Mouse (Mus musculus) liver, embryonic 13.5 days (tissue): ENCODE data around the gene Wdr48. TPM values are rescaled to one million over a fixed set of nuclear protein-coding genes. Genes with fewer than 3 reads are reported as not detected.

Experiments used
- ATAC-seq: fragments of 200-750 bp; cut with Nextera tagmentation; 2 replicates; pipeline ENCODE4 v1.8.0; 2017; ENCODE audit warnings: low read depth, mild to moderate bottlenecking, moderate number of reproducible peaks, moderate library complexity
- DNase-seq: peaks from one replicate; pipeline ENCODE4 v3.0.0; 2022
- H3K27ac ChIP-seq: fragments of 300-500 bp; sonication (generic); 2 replicates; pipeline ENCODE4 v1.5.1; 2015; ENCODE audit warnings: moderate library complexity, mild to moderate bottlenecking, inconsistent platforms
- H3K27me3 ChIP-seq: fragments of 300-500 bp; sonication (generic); 2 replicates; pipeline ENCODE4 v1.6.1; 2015; ENCODE audit warnings: mild to moderate bottlenecking, inconsistent platforms
- H3K36me3 ChIP-seq: fragments of 300-500 bp; sonication (generic); 2 replicates; pipeline ENCODE4 v1.6.1; 2015; ENCODE audit warnings: mild to moderate bottlenecking, inconsistent platforms
- H3K4me1 ChIP-seq: fragments of 300-500 bp; sonication (generic); replicated peaks from 2 replicates; pipeline ENCODE4 v1.6.1; 2015; ENCODE audit warnings: inconsistent platforms
- H3K4me2 ChIP-seq: fragments of 300-500 bp; sonication (generic); 2 replicates; pipeline ENCODE4 v1.6.1; 2015; ENCODE audit warnings: inconsistent platforms, mild to moderate bottlenecking, moderate library complexity
- H3K4me3 ChIP-seq: fragments of 300-500 bp; sonication (generic); replicated peaks from 2 replicates; pipeline ENCODE4 v1.5.1; 2015; ENCODE audit warnings: mild to moderate bottlenecking, inconsistent platforms
- H3K9ac ChIP-seq: fragments of 300-500 bp; sonication (generic); 2 replicates; pipeline ENCODE4 v1.6.1; 2015; ENCODE audit warnings: mild to moderate bottlenecking, inconsistent platforms
- H3K9me3 ChIP-seq: fragments of 300-500 bp; sonication (generic); replicated peaks from 2 replicates; pipeline ENCODE4 v1.6.1; 2016; ENCODE audit warnings: inconsistent platforms
- WGBS: fragments of 180-500 bp; shearing (Covaris S2); methylation state at CpG from one replicate; pipeline ENCODE4 v1.1.7; 2015; ENCODE audit not compliant: insufficient replicate concordance; 5-methylcytosine and 5-hydroxymethylcytosine counted together
- polyA plus RNA-seq: library from polyadenylated mRNA; unstranded; fragments of >200 nt; fragmentation: Nextera tagmentation; extraction: Ambion mirVana; gene quantifications from 2 replicates; pipeline ENCODE4 v1.2.1, GENCODE M21; 2015

Wdr48 gene
- polyA plus RNA-seq, 1 experiment from 2014 or later, result 22.8 TPM

DNA sequence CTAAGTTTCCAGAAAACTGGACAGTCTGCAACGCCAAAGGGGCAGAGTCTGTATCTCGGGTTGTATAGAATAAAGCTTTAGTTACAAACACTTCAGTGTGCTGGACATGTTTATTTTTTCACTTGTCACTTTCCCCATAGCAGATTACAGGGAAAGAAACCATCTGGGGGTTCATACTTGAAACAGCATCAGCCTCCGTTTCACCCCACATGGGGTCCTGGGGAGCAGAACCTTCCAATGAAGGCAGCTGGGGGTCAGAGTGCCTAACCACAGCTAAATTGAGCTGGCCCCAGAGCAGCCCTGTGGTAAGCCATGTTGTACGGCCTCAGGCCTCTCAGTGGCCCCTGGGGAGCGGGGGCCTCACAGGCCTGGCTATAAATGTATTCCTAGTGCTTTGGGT lies 31.8 kb downstream of the Wdr48 start:
- Histone ChIP-seq H3K27ac (no peak overlapping the region), H3K4me1 (peaks cover 4% of the 10 kb centered on the region; the same call in 1 of the 2 replicates), H3K9ac (no peak overlapping the region), H3K9me3 (no peaks in the 10 kb centered on the region), H3K4me3 (no peak overlapping the region), H3K27me3 (no peaks in the 10 kb centered on the region), H3K4me2 (no peak overlapping the region), H3K36me3 (peaks cover 88% of the 10 kb centered on the region)
- WGBS, result 75% methylated on average over 5 of the region's 5 CpGs
- DNase-seq (no peak), ATAC-seq (no peak)

DNA sequence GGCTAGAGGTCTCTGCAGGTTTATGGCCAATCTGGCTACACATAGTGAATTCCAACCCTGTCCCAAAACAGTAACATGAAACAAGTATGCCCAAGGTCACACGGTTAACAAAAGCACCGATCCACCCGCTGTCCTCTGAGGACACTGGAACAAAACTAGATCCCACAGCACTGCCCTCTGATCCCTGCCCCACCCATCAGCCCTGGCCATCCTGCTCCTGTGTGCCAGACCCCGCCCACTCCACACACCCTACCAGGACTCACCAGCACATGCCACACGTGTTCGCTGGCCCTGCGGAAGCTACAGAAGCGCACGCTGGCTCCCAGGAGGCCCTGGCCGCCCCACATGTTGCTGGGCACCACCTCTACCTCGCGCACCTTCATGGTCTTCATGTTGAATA lies 37.7 kb downstream of the Wdr48 start:
- Histone ChIP-seq H3K36me3 (peaks cover 63% of the 10 kb centered on the region), H3K4me2 (no peak overlapping the region), H3K4me1 (peaks cover 38% of the 10 kb centered on the region), H3K4me3 (no peak overlapping the region), H3K27me3 (no peaks in the 10 kb centered on the region), H3K9me3 (no peaks in the 10 kb centered on the region), H3K9ac (no peak overlapping the region), H3K27ac (no peak overlapping the region)
- no peak for ATAC-seq
- no peak for DNase-seq
- WGBS, result 78% methylated on average over 12 of the region's 12 CpGs

DNA sequence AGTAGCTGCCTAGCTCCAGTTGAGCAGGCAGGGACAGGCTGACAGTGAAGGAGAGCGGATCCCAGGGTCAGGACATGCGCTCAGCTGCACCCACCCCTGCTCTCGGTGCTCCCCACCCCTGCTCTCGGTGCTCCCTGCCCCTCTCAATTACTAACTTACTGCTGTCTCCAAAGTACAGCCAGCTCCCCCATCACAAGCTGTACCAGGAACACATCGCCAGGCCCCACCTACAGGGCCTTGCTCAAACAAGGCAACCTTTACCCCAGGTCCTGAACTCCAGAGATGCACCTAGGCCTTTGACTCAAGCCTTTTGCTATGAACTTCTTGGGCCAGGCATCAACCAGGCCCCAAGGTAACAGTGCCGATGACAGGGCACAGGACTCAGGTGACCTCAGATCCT lies 39.0 kb downstream of the Wdr48 start:
- DNase-seq (no peak), ATAC-seq (no peak)
- H3K9me3 ChIP-seq, result no peaks in the 10 kb centered on the region
- H3K36me3 ChIP-seq, result peaks cover 50% of the 10 kb centered on the region
- no peak overlapping the region for H3K4me2 ChIP-seq
- 77% methylated on average over 6 of the region's 6 CpGs for WGBS
- no peak overlapping the region for H3K9ac ChIP-seq
- H3K27me3 ChIP-seq, result no peaks in the 10 kb centered on the region
- H3K27ac ChIP-seq, result peak overlapping the region; percentile 45; the same call in 1 of the 2 replicates
- H3K4me3 ChIP-seq, result no peak overlapping the region
- H3K4me1 ChIP-seq, result peaks cover 43% of the 10 kb centered on the region

DNA sequence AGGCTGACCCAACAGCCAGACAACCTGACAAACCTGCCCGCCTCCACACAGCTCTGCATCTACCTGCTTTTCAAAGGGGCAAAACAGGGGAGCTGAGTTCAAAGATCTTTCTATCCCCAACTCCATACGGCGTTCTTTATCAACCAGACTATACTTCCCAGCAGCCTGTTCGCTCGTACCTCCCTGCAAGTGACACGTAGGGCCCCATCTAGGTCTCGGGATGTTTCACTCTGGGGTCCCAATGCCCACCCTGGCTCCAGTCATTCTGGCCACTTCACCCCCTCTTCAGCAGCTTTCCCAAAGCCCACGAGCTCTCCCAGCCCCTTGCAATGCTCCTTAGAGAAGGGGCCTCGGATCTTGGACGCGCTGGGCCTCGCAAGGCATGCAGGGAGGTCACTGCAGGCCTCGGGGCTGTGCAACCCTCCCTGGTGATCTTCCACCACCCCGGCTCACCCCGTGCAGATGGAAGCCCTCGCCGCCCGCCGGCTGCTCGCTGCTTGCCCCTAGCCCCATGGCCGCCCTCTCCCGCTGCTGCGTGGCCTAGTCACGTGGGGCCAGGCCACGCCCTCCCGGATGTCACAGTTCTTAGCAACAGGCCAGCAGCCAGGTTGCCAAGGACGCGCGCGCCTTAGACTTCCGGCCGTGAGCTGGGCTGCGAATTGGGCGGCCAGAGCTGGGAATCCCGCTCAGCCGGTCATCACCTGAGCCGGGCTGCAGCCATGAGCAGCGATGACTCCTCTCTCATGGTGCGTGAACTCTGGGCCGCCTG lies 42.5 kb downstream of the Wdr48 start, which contains the start of the genes Gorasp1 and Ttc21a:
Gene Gorasp1, minus strand, starts transcription at position 561 of the 769 bp plus-strand sequence.
Gene Ttc21a, plus strand, starts transcription at position 602 of the 769 bp plus-strand sequence.
- 4% methylated on average over 40 of the region's 40 CpGs for WGBS
- H3K4me3 ChIP-seq, result peak within 1 kb of the TSS; percentile 77
- peak within 1 kb of the TSS; percentile 79 for H3K9ac ChIP-seq
- no peaks in the 10 kb centered on the region; the same call in 1 of the 2 replicates for H3K27me3 ChIP-seq
- peak within 1 kb of the TSS; percentile 74 for H3K27ac ChIP-seq
- H3K36me3 ChIP-seq, result peaks cover 15% of the 10 kb centered on the region
- H3K9me3 ChIP-seq, result no peaks in the 10 kb centered on the region
- H3K4me2 ChIP-seq, result peak within 1 kb of the TSS; percentile 87
- ATAC-seq (peak; percentile 90), DNase-seq (peak; percentile 85)
- H3K4me1 ChIP-seq, result peaks cover 43% of the 10 kb centered on the region

DNA sequence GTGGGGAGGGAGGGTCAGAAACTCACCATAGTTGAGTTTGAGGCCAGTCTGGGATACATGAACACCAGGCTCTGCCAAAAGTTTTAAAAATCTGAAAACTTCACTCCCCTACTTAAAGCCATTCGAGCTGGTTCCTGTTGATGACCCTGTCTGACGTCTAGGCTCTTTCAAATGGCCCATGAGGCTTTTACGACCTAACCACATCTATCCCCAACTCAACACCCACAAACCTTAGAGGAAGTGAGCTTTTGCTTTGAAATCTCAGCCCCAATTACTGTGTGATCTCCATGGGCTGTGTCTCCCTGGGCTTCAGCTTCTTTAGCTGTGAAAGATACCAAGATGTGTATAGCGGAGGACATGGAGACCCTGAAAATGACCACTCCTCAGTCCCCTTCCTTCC lies 43.8 kb downstream of the Wdr48 start:
- Histone ChIP-seq H3K4me1 (peaks cover 32% of the 10 kb centered on the region), H3K9ac (no peak overlapping the region), H3K4me3 (no peak overlapping the region), H3K27ac (no peak overlapping the region), H3K4me2 (no peak overlapping the region), H3K36me3 (peaks cover 7% of the 10 kb centered on the region), H3K9me3 (no peaks in the 10 kb centered on the region), H3K27me3 (no peaks in the 10 kb centered on the region; the same call in 1 of the 2 replicates)
- DNase-seq, result no peak
- 37% methylated on average over 4 of the region's 4 CpGs for WGBS
- no peak for ATAC-seq

DNA sequence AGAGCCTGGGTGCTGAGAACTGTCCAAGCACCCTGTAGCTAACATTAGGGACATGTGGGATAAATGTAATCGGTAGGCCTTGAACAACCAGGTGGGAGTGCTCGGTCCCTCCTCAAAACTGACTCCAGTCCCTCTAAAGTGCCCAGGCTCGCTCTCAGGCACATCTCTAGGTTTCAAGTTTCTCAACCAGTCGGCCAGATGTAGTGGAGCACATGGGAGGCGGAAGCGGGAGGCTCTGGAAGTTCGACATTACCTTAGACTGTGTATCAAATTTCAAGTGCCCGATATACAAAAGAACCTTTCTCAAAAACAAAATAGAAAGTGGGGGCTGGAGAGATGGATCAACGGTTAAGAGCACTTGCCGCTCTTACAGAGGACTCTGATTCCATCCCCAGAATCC lies 45.0 kb downstream of the Wdr48 start:
- Histone ChIP-seq H3K4me2 (no peak overlapping the region), H3K9me3 (no peaks in the 10 kb centered on the region), H3K9ac (no peak overlapping the region), H3K4me3 (no peak overlapping the region), H3K27ac (no peak overlapping the region), H3K27me3 (no peaks in the 10 kb centered on the region; the same call in 1 of the 2 replicates), H3K36me3 (peaks cover 7% of the 10 kb centered on the region), H3K4me1 (peaks cover 25% of the 10 kb centered on the region)
- no peak for DNase-seq
- ATAC-seq, result no peak
- WGBS, result 76% methylated on average over 10 of the region's 10 CpGs

DNA sequence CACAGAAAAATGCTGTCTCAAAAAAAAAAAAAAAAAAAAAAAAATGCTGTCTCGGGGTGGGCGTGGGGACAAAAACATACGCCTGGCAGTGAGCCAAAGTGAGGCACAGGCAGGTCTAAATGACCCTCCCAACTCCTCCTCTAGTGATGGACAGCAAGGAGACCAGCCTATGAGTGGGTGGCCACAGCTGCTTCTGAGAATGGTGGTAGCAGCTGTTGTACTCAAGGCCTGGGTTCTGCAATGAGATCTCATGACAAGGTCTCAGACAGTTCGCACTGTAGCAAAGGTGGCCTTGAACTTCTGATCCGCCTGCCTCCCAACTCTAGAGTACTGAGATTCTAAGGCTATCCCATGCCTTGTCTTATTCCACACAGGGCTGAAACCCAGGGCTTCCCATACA lies 46.7 kb downstream of the Wdr48 start:
- Histone ChIP-seq H3K36me3 (no peaks in the 10 kb centered on the region), H3K27ac (no peak overlapping the region), H3K27me3 (no peaks in the 10 kb centered on the region; the same call in 1 of the 2 replicates), H3K4me2 (no peak overlapping the region), H3K4me3 (no peak overlapping the region), H3K9me3 (no peaks in the 10 kb centered on the region), H3K4me1 (peaks cover 13% of the 10 kb centered on the region), H3K9ac (no peak overlapping the region)
- 69% methylated on average over 5 of the region's 5 CpGs for WGBS
- ATAC-seq (no peak), DNase-seq (no peak)

DNA sequence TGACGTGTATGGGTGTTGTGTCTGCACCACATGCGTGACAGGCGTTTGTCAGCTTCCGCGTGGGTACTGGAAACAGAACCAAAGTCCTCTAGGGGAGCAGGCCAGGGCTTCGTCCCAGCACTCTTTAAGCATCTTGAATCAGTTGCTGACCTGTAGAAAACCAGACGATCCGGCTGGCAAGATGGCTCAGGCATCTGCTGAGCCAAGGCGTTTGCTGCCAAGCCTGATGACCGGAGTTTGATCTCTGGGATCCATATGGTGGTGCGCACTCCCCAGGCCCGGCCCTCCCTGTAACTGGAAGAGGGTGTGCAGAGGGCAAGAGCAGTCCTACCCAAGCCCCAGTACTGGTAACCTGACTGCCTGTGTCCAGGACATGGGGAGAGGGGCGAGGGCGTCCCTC lies 47.2 kb downstream of the Wdr48 start:
- no peak for ATAC-seq
- WGBS, result 78% methylated on average over 14 of the region's 14 CpGs
- H3K36me3 ChIP-seq, result no peaks in the 10 kb centered on the region
- H3K9ac ChIP-seq, result no peak overlapping the region
- DNase-seq, result no peak
- no peak overlapping the region for H3K4me3 ChIP-seq
- no peak overlapping the region for H3K4me2 ChIP-seq
- no peak overlapping the region for H3K27ac ChIP-seq
- H3K9me3 ChIP-seq, result no peaks in the 10 kb centered on the region
- no peaks in the 10 kb centered on the region; the same call in 1 of the 2 replicates for H3K27me3 ChIP-seq
- peaks cover 8% of the 10 kb centered on the region for H3K4me1 ChIP-seq

DNA sequence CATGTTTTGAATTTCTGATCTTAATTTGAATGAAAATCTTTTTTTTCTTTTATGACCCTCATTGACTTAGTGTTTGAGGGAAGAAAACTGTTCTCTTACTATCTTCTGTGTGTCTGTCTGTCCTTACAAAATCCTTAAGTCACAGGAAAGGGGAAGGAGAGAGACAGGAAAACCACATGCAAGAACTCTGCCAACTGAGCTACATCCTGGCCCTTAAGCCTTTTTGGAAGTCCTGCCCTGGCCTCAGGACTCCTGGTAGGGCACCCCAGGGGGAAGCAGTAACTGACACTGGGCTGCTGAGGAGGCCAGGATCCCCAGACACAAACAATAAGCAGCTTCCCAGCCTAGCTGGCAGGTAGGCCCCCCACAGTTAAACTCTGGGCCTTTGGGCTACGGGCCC lies 48.6 kb downstream of the Wdr48 start:
- ATAC-seq, result no peak
- no peak for DNase-seq
- H3K27ac ChIP-seq, result no peak overlapping the region; the same call in 1 of the 2 replicates
- no peak overlapping the region for H3K9ac ChIP-seq
- H3K4me3 ChIP-seq, result no peak overlapping the region
- no peaks in the 10 kb centered on the region for H3K36me3 ChIP-seq
- no peaks in the 10 kb centered on the region for H3K9me3 ChIP-seq
- H3K27me3 ChIP-seq, result no peaks in the 10 kb centered on the region; the same call in 1 of the 2 replicates
- no peak overlapping the region for H3K4me2 ChIP-seq
- H3K4me1 ChIP-seq, result no peaks in the 10 kb centered on the region
- 58% methylated on average over 1 of the region's 1 CpGs for WGBS

DNA sequence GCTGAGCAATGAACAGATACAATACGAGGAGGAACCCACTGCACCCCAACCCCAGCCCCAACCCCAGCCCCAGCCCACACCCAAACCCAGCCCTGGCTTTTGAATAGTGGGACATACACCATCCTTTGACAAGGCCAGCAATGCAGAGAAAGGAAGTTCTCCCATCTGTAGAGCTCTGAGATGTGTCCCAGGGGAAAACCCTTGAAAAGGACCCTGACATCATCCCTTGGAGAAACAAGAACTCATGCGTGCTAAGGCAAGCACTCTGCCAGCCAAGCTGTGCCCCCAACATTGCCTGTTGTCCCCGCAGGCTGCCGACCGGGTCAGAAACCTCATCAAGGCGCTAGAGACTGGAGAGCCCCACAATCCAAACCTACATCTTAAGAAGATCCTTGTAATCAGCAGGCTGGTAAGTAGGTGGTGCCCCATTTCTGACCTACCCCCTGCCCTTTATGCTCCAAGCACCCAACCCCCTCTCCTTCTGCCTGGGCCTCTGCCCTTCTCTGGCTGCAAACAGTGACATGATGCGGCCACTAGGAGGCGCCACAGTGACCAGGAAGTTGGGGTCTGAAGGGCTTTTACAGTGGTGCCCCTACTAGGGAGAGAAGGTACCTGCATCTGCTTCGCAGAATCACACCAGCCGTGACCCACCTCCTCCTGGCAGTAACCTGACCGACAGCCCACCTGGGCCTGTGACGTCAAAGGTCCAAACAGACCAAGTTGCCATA lies 50.7 kb downstream of the Wdr48 start:
- Histone ChIP-seq H3K4me2 (no peak overlapping the region), H3K9me3 (no peaks in the 10 kb centered on the region), H3K4me3 (no peak overlapping the region), H3K4me1 (no peaks in the 10 kb centered on the region), H3K27me3 (no peaks in the 10 kb centered on the region), H3K36me3 (no peaks in the 10 kb centered on the region), H3K27ac (no peak overlapping the region), H3K9ac (no peak overlapping the region)
- WGBS, result 60% methylated on average over 12 of the region's 12 CpGs
- ATAC-seq (no peak), DNase-seq (no peak)

DNA sequence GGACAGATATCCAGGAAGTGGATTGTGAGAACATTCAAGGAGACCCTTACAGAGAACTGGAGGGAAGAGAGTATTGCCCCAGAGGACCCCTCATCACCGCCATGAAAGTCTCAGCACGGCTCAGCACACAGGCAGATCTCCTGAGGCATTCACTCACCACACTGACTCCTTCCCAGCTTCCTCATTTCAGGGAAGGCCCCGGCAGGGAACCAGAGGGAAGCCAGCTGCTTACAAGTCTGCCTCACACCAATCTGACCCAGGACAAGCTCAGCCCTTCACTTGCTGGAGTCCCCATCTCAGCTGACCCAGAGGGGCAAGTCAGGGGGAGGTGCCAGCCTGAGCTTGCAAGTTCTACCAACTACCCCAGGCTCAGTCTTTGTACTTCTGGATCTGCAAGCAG lies 54.1 kb downstream of the Wdr48 start:
- no peak for ATAC-seq

More for the DNA sequence above, 54.1 kb downstream of the Wdr48 start:
- Histone ChIP-seq H3K4me3 (no peak overlapping the region), H3K27me3 (no peaks in the 10 kb centered on the region), H3K36me3 (no peaks in the 10 kb centered on the region), H3K4me1 (no peaks in the 10 kb centered on the region), H3K4me2 (no peak overlapping the region), H3K9me3 (no peaks in the 10 kb centered on the region), H3K9ac (no peak overlapping the region), H3K27ac (no peak overlapping the region)
- DNase-seq, result no peak
- 12% methylated on average over 3 of the region's 3 CpGs for WGBS
